Mouse (Mus musculus): ENCODE data around the gene Thsd7b. TPM values are rescaled to one million over a fixed set of nuclear protein-coding genes. Genes with fewer than 3 reads are reported as not detected.

Gene Thsd7b
- 1.3 and 1.5 TPM in 2 replicates for polyA plus RNA-seq (2016; fragmentation: Nextera tagmentation; extraction: Ambion mirVana)

DNA sequence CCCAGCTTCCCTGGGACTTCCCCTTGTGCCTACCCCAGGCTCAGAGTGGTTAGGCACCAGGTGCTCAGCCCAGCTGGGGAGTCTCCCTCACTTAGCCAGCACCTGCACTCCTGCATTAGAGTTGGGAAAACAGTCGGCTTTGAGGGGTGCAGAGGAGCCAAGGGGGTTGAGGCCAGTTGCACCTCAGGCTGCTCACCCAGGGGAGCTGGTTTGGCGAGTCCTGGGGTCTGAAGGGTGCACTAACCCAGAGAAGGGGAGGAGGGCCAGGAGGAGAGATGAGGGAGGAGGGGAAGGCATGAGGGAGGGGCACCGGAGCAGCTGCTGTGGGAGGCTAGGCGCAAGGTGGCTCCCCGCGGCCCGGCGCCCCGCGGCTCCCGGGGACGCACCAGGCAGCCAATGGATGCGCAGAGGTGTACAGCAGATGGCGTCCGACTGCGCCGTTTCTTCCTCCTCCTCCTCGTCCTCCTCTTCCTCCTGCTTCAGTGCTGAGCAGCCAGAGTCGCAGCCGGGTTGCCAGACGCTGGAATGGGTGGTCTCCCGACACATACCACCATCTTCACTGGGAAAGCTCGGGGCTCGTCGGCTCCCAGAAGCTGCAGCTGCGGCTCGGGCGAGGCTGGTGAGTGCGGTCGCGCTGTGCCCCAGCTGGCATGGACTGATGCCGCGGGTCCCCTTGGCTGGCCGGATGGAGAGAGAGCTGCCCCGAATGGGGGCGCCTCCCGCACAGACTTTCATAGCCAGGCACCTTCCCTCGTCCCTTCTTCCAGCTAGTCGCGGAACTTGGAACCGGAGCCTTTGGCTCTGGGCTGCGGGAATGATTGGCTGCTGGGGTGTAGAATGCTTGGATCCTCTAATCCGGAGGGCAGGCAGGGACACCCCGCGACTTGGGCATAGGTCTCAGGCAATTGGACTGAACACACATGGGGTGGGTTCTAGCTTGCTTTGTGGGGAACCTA is at the start of gene Thsd7b:
Gene Thsd7b (plus strand): TSS at position 321 of the 956 bp plus-strand sequence.
- Histone ChIP-seq H3K36me3 (no peaks in the 10 kb centered on the region), H3K4me3 (replicated peaks) (peak within 1 kb of the TSS; percentile 47), H3K9ac (replicated peaks) (peak within 1 kb of the TSS; percentile 51; the same call in 1 of the 2 replicates), H3K9me3 (no peaks in the 10 kb centered on the region), H3K27me3 (peaks cover 44% of the 10 kb centered on the region), H3K4me2 (peak within 1 kb of the TSS; percentile 82), H3K4me1 (replicated peaks) (peaks cover 8% of the 10 kb centered on the region; the same call in 1 of the 2 replicates), H3K27ac (no peak within 1 kb of the TSS)
- ATAC-seq (ENCODE audit: insufficient number of reproducible peaks, insufficient read depth, low FRiP score, low TSS enrichment, low read depth), result peak; percentile 63
- 1% methylated on average over 45 of the region's 45 CpGs for WGBS

- Histone ChIP-seq H3K4me3 (replicated peaks) (no peak overlapping the region), H3K27me3 (no peaks in the 10 kb centered on the region), H3K4me2 (no peak overlapping the region), H3K27ac (no peak overlapping the region), H3K36me3 (no peaks in the 10 kb centered on the region), H3K9ac (replicated peaks) (no peak overlapping the region), H3K9me3 (no peaks in the 10 kb centered on the region), H3K4me1 (replicated peaks) (no peaks in the 10 kb centered on the region)
- 42% methylated on average over 3 of the region's 3 CpGs for WGBS
- no peak for ATAC-seq (ENCODE audit: insufficient number of reproducible peaks, insufficient read depth, low FRiP score, low TSS enrichment, low read depth)
Observed at GRCm38 (mm10) chr1:129244292-129244691, 28.8 kb upstream of the Thsd7b start.

DNA sequence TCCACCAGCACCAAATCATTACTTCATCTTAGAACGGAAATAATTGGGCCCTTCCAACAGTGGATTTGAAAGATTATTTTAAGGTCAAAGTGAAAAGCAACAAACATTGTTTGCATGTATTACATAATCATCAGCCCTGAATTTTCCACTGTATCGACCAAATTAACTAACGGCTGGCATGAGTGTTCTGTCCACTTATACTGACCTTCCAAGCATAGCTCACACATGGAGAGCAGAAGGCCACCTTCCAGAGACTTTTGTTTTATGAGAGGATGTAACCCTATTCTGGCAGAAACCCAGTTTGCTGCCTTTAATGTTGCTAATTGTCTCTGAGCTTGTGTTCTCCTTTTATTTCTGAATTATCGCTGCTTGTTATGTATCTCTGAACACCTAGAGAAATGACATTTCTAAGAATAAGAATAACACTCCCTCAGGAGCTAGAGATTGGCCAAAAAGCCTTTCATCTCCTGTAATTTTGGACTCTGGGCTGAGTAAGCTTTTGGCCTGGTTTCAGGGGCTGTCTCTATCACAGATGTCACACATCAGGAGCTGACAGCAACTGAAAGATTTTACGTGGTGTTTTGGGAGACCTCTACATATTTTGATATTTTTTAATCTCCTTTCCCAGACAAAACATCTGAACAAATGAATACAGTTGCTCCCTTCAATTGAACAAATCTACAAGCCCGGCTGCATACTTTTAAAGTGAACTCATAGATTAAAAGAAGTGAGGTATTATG is 22.2 kb upstream of the Thsd7b start:
- Histone ChIP-seq H3K4me3 (replicated peaks) (no peak overlapping the region), H3K9me3 (no peaks in the 10 kb centered on the region), H3K27me3 (no peaks in the 10 kb centered on the region), H3K4me2 (no peak overlapping the region), H3K9ac (replicated peaks) (no peak overlapping the region), H3K27ac (no peak overlapping the region), H3K36me3 (no peaks in the 10 kb centered on the region), H3K4me1 (replicated peaks) (no peaks in the 10 kb centered on the region)
- WGBS, result 86% methylated on average over 6 of the region's 6 CpGs
- ATAC-seq (ENCODE audit: insufficient number of reproducible peaks, insufficient read depth, low FRiP score, low TSS enrichment, low read depth), result no peak

GRCm38 (mm10) chr1:129266684-129267083 is 6.4 kb upstream of the Thsd7b start:
- Histone ChIP-seq H3K27ac (no peak overlapping the region), H3K9ac (replicated peaks) (no peak overlapping the region), H3K27me3 (0 out of 2 replicates have a peak, but pooled peaks cover 2% of the 10 kb centered on the region), H3K4me3 (replicated peaks) (no peak overlapping the region), H3K9me3 (no peaks in the 10 kb centered on the region), H3K36me3 (no peaks in the 10 kb centered on the region), H3K4me2 (no peak overlapping the region), H3K4me1 (replicated peaks) (no peaks in the 10 kb centered on the region)
- WGBS, result 89% methylated on average over 3 of the region's 3 CpGs
- ATAC-seq (ENCODE audit: insufficient number of reproducible peaks, insufficient read depth, low FRiP score, low TSS enrichment, low read depth), result no peak

- Histone ChIP-seq H3K36me3 (no peaks in the 10 kb centered on the region), H3K4me3 (replicated peaks) (no peak overlapping the region), H3K4me2 (no peak overlapping the region), H3K9me3 (no peaks in the 10 kb centered on the region), H3K4me1 (replicated peaks) (no peaks in the 10 kb centered on the region), H3K9ac (replicated peaks) (no peak overlapping the region), H3K27me3 (no peaks in the 10 kb centered on the region), H3K27ac (no peak overlapping the region)
- WGBS, result 85% methylated on average over 1 of the region's 1 CpGs
- no peak for ATAC-seq (ENCODE audit: insufficient number of reproducible peaks, insufficient read depth, low FRiP score, low TSS enrichment, low read depth)
Observed at GRCm38 (mm10) chr1:129304173-129304572, 31.1 kb downstream of the Thsd7b start.

- no peak overlapping the region for H3K4me3 ChIP-seq (replicated peaks)
- H3K9me3 ChIP-seq, result no peaks in the 10 kb centered on the region
- H3K9ac ChIP-seq (replicated peaks), result no peak overlapping the region
- ATAC-seq (ENCODE audit: insufficient number of reproducible peaks, insufficient read depth, low FRiP score, low TSS enrichment, low read depth), result no peak
- H3K27me3 ChIP-seq, result no peaks in the 10 kb centered on the region
- no peak overlapping the region for H3K4me2 ChIP-seq
- no peaks in the 10 kb centered on the region for H3K4me1 ChIP-seq (replicated peaks)
- 58% methylated on average over 6 of the region's 6 CpGs for WGBS
- H3K27ac ChIP-seq, result no peak overlapping the region
- H3K36me3 ChIP-seq, result no peaks in the 10 kb centered on the region
Observed at GRCm38 (mm10) chr1:129324388-129324787, 51.3 kb downstream of the Thsd7b start.

GRCm38 (mm10) chr1:129324798-129325197 is 51.7 kb downstream of the Thsd7b start:
- no peak for ATAC-seq (ENCODE audit: insufficient number of reproducible peaks, insufficient read depth, low FRiP score, low TSS enrichment, low read depth)
- H3K36me3 ChIP-seq, result no peaks in the 10 kb centered on the region
- 49% methylated on average over 2 of the region's 2 CpGs for WGBS
- no peaks in the 10 kb centered on the region for H3K9me3 ChIP-seq
- H3K4me3 ChIP-seq (replicated peaks), result no peak overlapping the region
- no peaks in the 10 kb centered on the region for H3K4me1 ChIP-seq (replicated peaks)
- H3K27me3 ChIP-seq, result no peaks in the 10 kb centered on the region
- H3K27ac ChIP-seq, result no peak overlapping the region
- H3K9ac ChIP-seq (replicated peaks), result no peak overlapping the region
- H3K4me2 ChIP-seq, result no peak overlapping the region

DNA sequence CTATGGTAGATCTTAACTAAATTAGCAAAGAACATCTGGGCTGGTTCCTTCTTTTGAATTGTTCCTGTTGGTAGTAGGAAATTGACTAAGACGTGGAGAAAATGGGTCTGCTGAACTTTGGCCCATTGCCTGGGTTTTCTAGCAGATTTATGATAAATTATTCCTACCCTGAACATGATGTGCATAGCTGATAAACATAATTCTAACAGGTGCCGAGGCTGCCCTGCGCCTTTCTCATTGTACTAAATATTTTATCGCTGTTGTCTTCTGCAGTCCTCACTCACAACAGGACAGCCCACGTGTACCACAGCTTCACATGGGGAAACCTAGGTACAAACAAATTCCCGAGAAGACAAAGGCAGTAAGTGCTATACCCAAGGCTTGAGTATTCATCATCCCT is 83.5 kb downstream of the Thsd7b start:
- Histone ChIP-seq H3K36me3 (no peaks in the 10 kb centered on the region), H3K4me3 (replicated peaks) (no peak overlapping the region), H3K4me2 (no peak overlapping the region), H3K9ac (replicated peaks) (no peak overlapping the region), H3K27ac (no peak overlapping the region), H3K27me3 (no peaks in the 10 kb centered on the region), H3K4me1 (replicated peaks) (no peaks in the 10 kb centered on the region), H3K9me3 (no peaks in the 10 kb centered on the region)
- 85% methylated on average over 6 of the region's 6 CpGs for WGBS
- ATAC-seq (ENCODE audit: insufficient number of reproducible peaks, insufficient read depth, low FRiP score, low TSS enrichment, low read depth), result no peak

DNA sequence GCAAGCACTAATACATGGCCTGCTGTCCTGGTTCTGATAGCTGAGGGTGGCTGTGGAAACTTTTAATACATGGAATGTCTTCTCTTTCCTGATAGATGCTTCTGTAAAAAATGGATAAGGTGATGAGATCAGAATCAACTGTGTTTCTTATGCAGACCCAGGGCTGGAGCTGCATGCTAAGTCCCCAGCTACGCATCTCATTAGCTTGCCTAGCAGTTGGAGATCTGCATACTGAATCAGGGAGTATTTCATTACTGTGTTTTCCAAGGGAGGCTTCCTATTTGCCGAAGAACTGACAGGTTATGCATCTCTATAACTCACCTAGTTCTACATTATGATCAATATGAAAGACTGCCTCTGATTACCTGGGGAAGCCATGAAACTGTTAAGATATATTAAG is 84.3 kb downstream of the Thsd7b start:
- H3K9me3 ChIP-seq, result no peaks in the 10 kb centered on the region
- H3K36me3 ChIP-seq, result no peaks in the 10 kb centered on the region
- H3K4me3 ChIP-seq (replicated peaks), result no peak overlapping the region
- no peak overlapping the region for H3K4me2 ChIP-seq
- no peak overlapping the region for H3K27ac ChIP-seq
- no peaks in the 10 kb centered on the region for H3K4me1 ChIP-seq (replicated peaks)
- ATAC-seq (ENCODE audit: insufficient number of reproducible peaks, insufficient read depth, low FRiP score, low TSS enrichment, low read depth), result no peak
- 89% methylated on average over 2 of the region's 2 CpGs for WGBS
- H3K27me3 ChIP-seq, result no peaks in the 10 kb centered on the region
- H3K9ac ChIP-seq (replicated peaks), result no peak overlapping the region

DNA sequence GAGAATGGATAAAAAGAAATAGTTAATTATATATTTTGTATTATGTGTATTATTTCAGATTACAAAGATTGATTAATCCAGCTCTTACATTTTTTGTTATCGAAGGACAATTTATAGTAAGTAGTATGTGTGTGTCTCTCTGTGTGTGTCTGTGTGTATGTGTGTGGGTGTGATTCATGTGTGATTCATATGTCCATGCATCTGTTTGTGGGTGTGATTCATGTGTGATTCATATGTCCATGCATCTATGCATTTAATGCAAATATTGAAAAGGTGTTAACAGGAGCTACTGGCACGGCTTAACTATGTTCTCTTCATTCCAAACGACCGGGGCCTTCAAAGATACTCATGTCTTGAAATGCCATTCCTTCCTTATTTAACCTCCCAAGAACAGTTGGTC is 90.3 kb downstream of the Thsd7b start:
- H3K27ac ChIP-seq, result no peak overlapping the region
- 90% methylated on average over 4 of the region's 4 CpGs for WGBS
- ATAC-seq (ENCODE audit: insufficient number of reproducible peaks, insufficient read depth, low FRiP score, low TSS enrichment, low read depth), result no peak
- no peak overlapping the region for H3K4me2 ChIP-seq
- no peaks in the 10 kb centered on the region for H3K9me3 ChIP-seq
- H3K36me3 ChIP-seq, result no peaks in the 10 kb centered on the region
- H3K4me1 ChIP-seq (replicated peaks), result no peaks in the 10 kb centered on the region
- no peaks in the 10 kb centered on the region for H3K27me3 ChIP-seq
- no peak overlapping the region for H3K9ac ChIP-seq (replicated peaks)
- no peak overlapping the region for H3K4me3 ChIP-seq (replicated peaks)

DNA sequence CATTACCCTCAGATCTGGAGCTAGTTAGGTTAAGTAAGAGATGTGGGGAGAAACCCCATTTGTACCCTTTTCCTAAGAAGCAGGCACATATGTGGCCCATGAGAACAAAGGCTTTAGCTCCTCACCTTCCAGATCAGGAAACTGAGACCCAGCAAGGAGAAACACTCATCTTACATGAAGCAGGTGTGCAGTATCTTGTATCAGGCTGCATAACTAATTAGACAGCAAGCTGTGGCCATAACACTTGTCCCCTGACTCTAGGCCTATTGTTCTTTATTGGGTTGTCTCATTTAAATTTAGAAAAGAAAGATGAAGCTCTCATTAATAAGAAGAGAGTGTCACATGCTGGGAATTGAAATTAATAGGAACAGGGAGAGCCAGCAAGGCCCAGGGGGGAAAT is 91.7 kb downstream of the Thsd7b start:
- Histone ChIP-seq H3K36me3 (no peaks in the 10 kb centered on the region), H3K4me3 (replicated peaks) (no peak overlapping the region), H3K9ac (replicated peaks) (no peak overlapping the region), H3K27me3 (no peaks in the 10 kb centered on the region), H3K4me2 (no peak overlapping the region), H3K4me1 (replicated peaks) (no peaks in the 10 kb centered on the region), H3K9me3 (no peaks in the 10 kb centered on the region), H3K27ac (no peak overlapping the region)
- ATAC-seq (ENCODE audit: insufficient number of reproducible peaks, insufficient read depth, low FRiP score, low TSS enrichment, low read depth), result no peak

Measured in limb, embryonic 12.5 days (tissue).